Mouse (Mus musculus) kidney, embryonic 16.5 days (tissue): ENCODE data around the gene Chst3. TPM values are rescaled to one million over a fixed set of nuclear protein-coding genes. Genes with fewer than 3 reads are reported as not detected.

ENCODE experiments used
- ATAC-seq: fragments of 200-750 bp; cut with Nextera tagmentation; 2 replicates; pipeline ENCODE4 v1.8.0; 2017; ENCODE audit warnings: moderate TSS enrichment; ENCODE audit not compliant: low FRiP score, low TSS enrichment
- H3K27ac ChIP-seq: fragments of 300-500 bp; sonication (generic); 2 replicates; pipeline ENCODE4 v1.5.1; 2014; ENCODE audit warnings: low read length
- H3K27me3 ChIP-seq: fragments of 300-500 bp; sonication (generic); 2 replicates; pipeline ENCODE4 v1.6.1; 2014; ENCODE audit warnings: low read length, control low read depth, mixed read lengths; ENCODE audit not compliant: insufficient read depth
- H3K36me3 ChIP-seq: fragments of 300-500 bp; sonication (generic); 2 replicates; pipeline ENCODE4 v1.6.1; 2014; ENCODE audit warnings: low read length, control low read depth, mixed read lengths; ENCODE audit not compliant: insufficient read depth
- H3K4me1 ChIP-seq: fragments of 300-500 bp; sonication (generic); 2 replicates; pipeline ENCODE4 v1.6.1; 2014; ENCODE audit warnings: low read length, control low read depth, mixed read lengths; ENCODE audit not compliant: insufficient read depth
- H3K4me2 ChIP-seq: fragments of 300-500 bp; sonication (generic); replicated peaks from 2 replicates; pipeline ENCODE4 v1.6.1; 2014; ENCODE audit warnings: low read depth, low read length
- H3K4me3 ChIP-seq: fragments of 300-500 bp; sonication (generic); 2 replicates; pipeline ENCODE4 v1.5.1; 2014; ENCODE audit warnings: mild to moderate bottlenecking, low read length
- H3K9ac ChIP-seq: fragments of 300-500 bp; sonication (generic); replicated peaks from 2 replicates; pipeline ENCODE4 v1.6.1; 2014; ENCODE audit warnings: low read length
- H3K9me3 ChIP-seq: fragments of 300-500 bp; sonication (generic); 2 replicates; pipeline ENCODE4 v1.6.1; 2016; ENCODE audit warnings: low read length, control low read depth
- WGBS: fragments of 180-500 bp; shearing (Covaris S2); extraction: QIAGEN DNeasy Blood & Tissue Kit; methylation state at CpG from one replicate; pipeline ENCODE4 v1.1.7; 2014; 5-methylcytosine and 5-hydroxymethylcytosine counted together
- polyA plus RNA-seq: library from polyadenylated mRNA; unstranded; fragments of >200 nt; fragmentation: Nextera tagmentation; extraction: Ambion mirVana; gene quantifications from 2 replicates; pipeline ENCODE4 v1.2.1, GENCODE M21; 2015

Gene Chst3
- polyA plus RNA-seq, 1 experiment from 2014 or later, result 2.2 TPM

- Histone ChIP-seq H3K36me3 (no peaks in the 10 kb centered on the region), H3K4me1 (peaks cover 19% of the 10 kb centered on the region), H3K4me2 (no peak overlapping the region), H3K27ac (no peak overlapping the region), H3K27me3 (0 out of 2 replicates have a peak, but pooled peaks cover 3% of the 10 kb centered on the region), H3K9me3 (no peaks in the 10 kb centered on the region), H3K4me3 (no peak overlapping the region), H3K9ac (no peak overlapping the region)
- WGBS, result 86% methylated on average over 5 of the region's 5 CpGs
- ATAC-seq, result no peak
Observed at GRCm38 (mm10) chr10:60220042-60220523, 1.0 kb upstream of the Chst3 start.

GRCm38 (mm10) chr10:60218033-60218590, 948 bp downstream of the Chst3 start:
- H3K4me3 ChIP-seq, result peak overlapping the region; percentile 75
- peak overlapping the region; percentile 84 for H3K9ac ChIP-seq
- no peaks in the 10 kb centered on the region for H3K9me3 ChIP-seq
- WGBS, result 7% methylated on average over 18 of the region's 18 CpGs
- peak overlapping the region; percentile 95 for H3K4me2 ChIP-seq
- H3K27me3 ChIP-seq, result 0 out of 2 replicates have a peak, but pooled peaks cover 3% of the 10 kb centered on the region
- H3K27ac ChIP-seq, result peak overlapping the region; percentile 72; the same call in 1 of the 2 replicates
- peaks cover 29% of the 10 kb centered on the region for H3K4me1 ChIP-seq
- 0 out of 2 replicates have a peak, but pooled peaks have one; percentile 4 for ATAC-seq
- H3K36me3 ChIP-seq, result no peaks in the 10 kb centered on the region

GRCm38 (mm10) chr10:60216331-60217095, 2.5 kb downstream of the Chst3 start:
- ATAC-seq, result no peak
- Histone ChIP-seq H3K4me2 (no peak overlapping the region), H3K27ac (no peak overlapping the region), H3K9ac (no peak overlapping the region), H3K36me3 (no peaks in the 10 kb centered on the region), H3K9me3 (no peaks in the 10 kb centered on the region), H3K27me3 (0 out of 2 replicates have a peak, but pooled peaks cover 3% of the 10 kb centered on the region), H3K4me1 (peaks cover 38% of the 10 kb centered on the region), H3K4me3 (no peak overlapping the region)
- WGBS, result 93% methylated on average over 11 of the region's 11 CpGs

- Histone ChIP-seq H3K4me3 (no peak overlapping the region), H3K9ac (0 out of 2 replicates have a peak overlapping the region, but pooled peaks have one; percentile 17), H3K36me3 (no peaks in the 10 kb centered on the region), H3K27ac (no peak overlapping the region), H3K27me3 (0 out of 2 replicates have a peak, but pooled peaks cover 3% of the 10 kb centered on the region), H3K9me3 (no peaks in the 10 kb centered on the region), H3K4me1 (peaks cover 38% of the 10 kb centered on the region), H3K4me2 (no peak overlapping the region)
- no peak for ATAC-seq
- WGBS, result 60% methylated on average over 14 of the region's 14 CpGs
Observed at GRCm38 (mm10) chr10:60215077-60215960, 3.7 kb downstream of the Chst3 start.

- WGBS, result 29% methylated on average over 11 of the region's 11 CpGs
- Histone ChIP-seq H3K9ac (peak overlapping the region; percentile 27; the same call in 1 of the 2 replicates), H3K36me3 (no peaks in the 10 kb centered on the region), H3K4me1 (peaks cover 29% of the 10 kb centered on the region), H3K27ac (peak overlapping the region; percentile 72), H3K9me3 (no peaks in the 10 kb centered on the region), H3K27me3 (no peaks in the 10 kb centered on the region), H3K4me3 (no peak overlapping the region), H3K4me2 (no peak overlapping the region)
- peak; percentile 65 for ATAC-seq
Observed at GRCm38 (mm10) chr10:60212589-60213379, 6.3 kb downstream of the Chst3 start.

GRCm38 (mm10) chr10:60211501-60212005, 7.5 kb downstream of the Chst3 start:
- H3K4me2 ChIP-seq, result no peak overlapping the region
- no peaks in the 10 kb centered on the region for H3K27me3 ChIP-seq
- no peak overlapping the region for H3K9ac ChIP-seq
- no peak for ATAC-seq
- H3K36me3 ChIP-seq, result no peaks in the 10 kb centered on the region
- H3K4me1 ChIP-seq, result peaks cover 26% of the 10 kb centered on the region
- 73% methylated on average over 8 of the region's 8 CpGs for WGBS
- no peaks in the 10 kb centered on the region for H3K9me3 ChIP-seq
- no peak overlapping the region for H3K27ac ChIP-seq
- no peak overlapping the region for H3K4me3 ChIP-seq

- H3K4me1 ChIP-seq, result peaks cover 33% of the 10 kb centered on the region
- ATAC-seq, result no peak
- 80% methylated on average over 2 of the region's 2 CpGs for WGBS
Observed at GRCm38 (mm10) chr10:60210468-60210867, 8.6 kb downstream of the Chst3 start.

GRCm38 (mm10) chr10:60209237-60209636, 9.8 kb downstream of the Chst3 start:
- Histone ChIP-seq H3K4me3 (no peak overlapping the region), H3K4me1 (peaks cover 29% of the 10 kb centered on the region), H3K27ac (no peak overlapping the region), H3K9ac (no peak overlapping the region), H3K27me3 (no peaks in the 10 kb centered on the region), H3K9me3 (no peaks in the 10 kb centered on the region), H3K4me2 (no peak overlapping the region), H3K36me3 (no peaks in the 10 kb centered on the region)
- 57% methylated on average over 5 of the region's 5 CpGs for WGBS
- ATAC-seq, result no peak

More at GRCm38 (mm10) chr10:60210468-60210867, 8.6 kb downstream of the Chst3 start:
- H3K36me3 ChIP-seq, result no peaks in the 10 kb centered on the region
- H3K27me3 ChIP-seq, result no peaks in the 10 kb centered on the region
- no peak overlapping the region for H3K4me3 ChIP-seq
- no peak overlapping the region for H3K9ac ChIP-seq
- H3K4me2 ChIP-seq, result no peak overlapping the region
- H3K27ac ChIP-seq, result no peak overlapping the region
- H3K9me3 ChIP-seq, result no peaks in the 10 kb centered on the region
